Mouse (Mus musculus) NIH3T3 (cell line): ENCODE results near the gene Cps1.

ENCODE experiments used
- DNase-seq: peaks from one replicate; pipeline ENCODE4 v3.0.0-alpha.2; 2012; ENCODE audit warnings: low read depth

The Cps1 gene

GRCm38 (mm10) chr1:67122797-67123196 is at the start of gene Cps1:
Gene Cps1, plus strand, starts transcription at chr1:67123026.
- DNase-seq = no peak

- DNase-seq = no peak
Measured at GRCm38 (mm10) chr1:67077739-67078138, 45.1 kb upstream of the Cps1 start.

- no peak for DNase-seq
Measured at GRCm38 (mm10) chr1:67078666-67079065, 44.2 kb upstream of the Cps1 start.

- no peak for DNase-seq
Measured at GRCm38 (mm10) chr1:67079146-67079545, 43.7 kb upstream of the Cps1 start.

- DNase-seq = no peak
Measured at GRCm38 (mm10) chr1:67092473-67092872, 30.4 kb upstream of the Cps1 start.

- DNase-seq = no peak
Measured at GRCm38 (mm10) chr1:67099215-67099614, 23.6 kb upstream of the Cps1 start.

- peak; percentile 8 for DNase-seq
Measured at GRCm38 (mm10) chr1:67103476-67104248, 19.2 kb upstream of the Cps1 start.

GRCm38 (mm10) chr1:67111621-67112298 is 11.1 kb upstream of the Cps1 start:
- DNase-seq = no peak

GRCm38 (mm10) chr1:67113343-67114030 is 9.3 kb upstream of the Cps1 start:
- DNase-seq = peak; percentile 19

- no peak for DNase-seq
Measured at GRCm38 (mm10) chr1:67116571-67116970, 6.3 kb upstream of the Cps1 start.

GRCm38 (mm10) chr1:67117778-67118177 is 5.0 kb upstream of the Cps1 start:
- DNase-seq = no peak

GRCm38 (mm10) chr1:67125433-67125832 is 2.6 kb downstream of the Cps1 start:
- no peak for DNase-seq

GRCm38 (mm10) chr1:67143939-67144338 is 21.1 kb downstream of the Cps1 start:
- peak; percentile 57 for DNase-seq

GRCm38 (mm10) chr1:67151246-67151645 is 28.4 kb downstream of the Cps1 start:
- no peak for DNase-seq

- no peak for DNase-seq
Measured at GRCm38 (mm10) chr1:67167283-67167682, 44.5 kb downstream of the Cps1 start.

GRCm38 (mm10) chr1:67181165-67181564 is 58.3 kb downstream of the Cps1 start:
- DNase-seq = peak; percentile 72

- DNase-seq = no peak
Measured at GRCm38 (mm10) chr1:67182201-67182600, 59.4 kb downstream of the Cps1 start.

GRCm38 (mm10) chr1:67183532-67183931 is 60.7 kb downstream of the Cps1 start:
- no peak for DNase-seq

GRCm38 (mm10) chr1:67184134-67184533 is 61.3 kb downstream of the Cps1 start:
- DNase-seq = no peak

- no peak for DNase-seq
Measured at GRCm38 (mm10) chr1:67197335-67197734, 74.5 kb downstream of the Cps1 start.

GRCm38 (mm10) chr1:67218339-67218944 is 95.6 kb downstream of the Cps1 start:
- no peak for DNase-seq

GRCm38 (mm10) chr1:67223666-67224065 is 100.8 kb downstream of the Cps1 start:
- no peak for DNase-seq
